Mouse (Mus musculus) cerebellum, adult (tissue): ENCODE measurements around the gene Coq10a.

Experiments
- ATAC-seq: cut with Nextera tagmentation; 2 replicates; pipeline ENCODE4 v1.9.2; 2017; ENCODE audit warnings: mild to moderate bottlenecking, moderate library complexity, mixed read lengths; ENCODE audit not compliant: insufficient number of reproducible peaks, low FRiP score, low TSS enrichment

Gene Coq10a

DNA sequence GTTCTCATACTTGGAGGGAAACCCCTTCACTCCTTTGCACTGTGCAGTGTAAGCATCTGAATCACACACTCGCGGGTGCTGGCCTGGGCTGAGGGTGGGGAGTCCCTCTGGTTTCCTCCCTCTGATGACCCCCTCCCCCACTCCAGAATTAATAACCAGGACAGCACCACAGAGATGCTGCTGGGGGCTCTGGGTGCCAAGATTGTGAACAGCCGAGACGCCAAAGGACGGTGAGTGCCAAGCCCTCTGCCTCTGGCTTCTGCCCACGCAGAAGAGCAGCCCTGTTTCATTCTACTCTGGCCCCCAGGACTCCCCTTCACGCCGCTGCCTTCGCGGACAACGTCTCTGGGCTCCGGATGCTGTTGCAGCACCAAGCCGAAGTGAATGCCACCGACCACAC, 20.1 kb upstream of the Coq10a start:
- no peak for ATAC-seq

- no peak for ATAC-seq
Measured at GRCm38 (mm10) chr10:128385902-128386301, 17.1 kb upstream of the Coq10a start.

DNA sequence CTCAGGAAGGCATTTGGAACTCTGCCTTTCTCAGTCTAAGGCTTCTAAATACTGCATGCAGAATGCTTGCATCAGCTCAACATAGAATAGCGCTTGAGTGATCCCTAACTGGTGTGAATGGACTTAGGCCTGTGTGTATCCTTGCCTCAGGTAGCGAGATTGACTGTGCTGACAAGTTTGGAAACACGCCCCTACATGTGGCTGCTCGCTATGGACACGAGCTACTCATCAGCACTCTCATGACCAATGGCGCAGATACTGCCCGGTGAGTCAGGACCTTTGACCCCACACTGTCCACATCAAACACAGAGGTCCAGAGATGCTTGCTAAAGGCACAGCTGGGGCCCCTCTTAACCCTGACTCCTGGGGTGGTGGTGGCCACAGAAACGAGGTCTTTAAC, 13.7 kb upstream of the Coq10a start:
- no peak for ATAC-seq

DNA sequence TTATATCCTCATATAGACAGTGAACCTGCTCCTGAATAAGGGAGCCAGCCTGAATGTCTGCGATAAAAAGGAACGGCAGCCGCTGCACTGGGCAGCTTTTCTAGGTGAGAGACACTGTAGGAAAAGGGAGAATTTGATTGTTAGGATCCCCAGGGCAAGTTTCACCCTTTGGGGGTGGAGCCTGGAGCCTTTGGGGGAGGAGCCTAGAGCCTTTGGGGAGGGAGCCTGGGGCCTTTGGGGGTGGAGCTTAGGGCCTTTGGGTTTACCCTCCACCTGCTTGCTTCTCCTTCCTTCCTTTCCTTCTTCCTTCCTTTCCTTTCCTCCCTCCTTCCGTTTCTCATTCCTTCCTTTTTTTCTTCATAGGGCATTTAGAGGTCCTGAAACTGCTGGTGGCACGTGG, 11.8 kb upstream of the Coq10a start:
- ATAC-seq = no peak

DNA sequence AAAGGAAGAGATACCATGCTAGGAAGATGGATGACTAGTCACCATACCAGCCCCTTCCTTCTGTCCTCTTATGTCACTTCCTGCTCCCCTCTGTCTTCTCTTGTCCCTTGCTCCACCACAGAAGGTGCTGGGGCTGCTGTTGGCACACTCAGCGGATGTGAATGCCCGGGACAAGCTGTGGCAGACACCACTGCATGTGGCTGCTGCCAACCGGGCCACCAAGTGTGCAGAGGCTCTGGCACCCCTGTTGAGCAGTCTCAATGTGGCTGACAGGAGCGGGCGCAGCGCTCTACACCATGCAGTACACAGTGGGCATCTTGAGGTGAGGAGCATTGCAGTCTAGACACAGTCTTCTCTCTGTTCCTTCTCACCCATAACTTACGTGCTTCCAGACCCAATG, 10.5 kb upstream of the Coq10a start:
- no peak for ATAC-seq

DNA sequence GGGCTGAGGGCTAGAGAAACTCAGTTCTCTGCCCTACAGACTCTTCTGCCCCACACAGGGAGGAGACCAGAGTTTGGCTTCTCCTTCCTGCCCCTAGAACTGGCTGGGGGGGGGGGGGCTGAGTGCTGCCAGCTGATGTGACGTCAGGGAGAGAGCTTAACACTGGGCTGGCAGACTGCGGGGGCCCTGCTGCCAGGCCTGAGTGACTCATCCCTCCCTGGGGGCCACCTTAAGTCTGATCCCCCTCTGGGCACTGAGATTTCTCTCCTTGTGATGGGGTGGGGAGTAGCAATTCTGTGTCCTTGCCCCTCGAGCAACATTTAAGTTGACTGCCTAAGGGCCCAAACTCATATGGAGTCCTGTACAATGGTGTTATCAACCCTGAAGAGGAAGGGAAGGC, 9.7 kb upstream of the Coq10a start:
- no peak for ATAC-seq

- no peak for ATAC-seq
Measured at GRCm38 (mm10) chr10:128377940-128378448, 9.2 kb upstream of the Coq10a start.

DNA sequence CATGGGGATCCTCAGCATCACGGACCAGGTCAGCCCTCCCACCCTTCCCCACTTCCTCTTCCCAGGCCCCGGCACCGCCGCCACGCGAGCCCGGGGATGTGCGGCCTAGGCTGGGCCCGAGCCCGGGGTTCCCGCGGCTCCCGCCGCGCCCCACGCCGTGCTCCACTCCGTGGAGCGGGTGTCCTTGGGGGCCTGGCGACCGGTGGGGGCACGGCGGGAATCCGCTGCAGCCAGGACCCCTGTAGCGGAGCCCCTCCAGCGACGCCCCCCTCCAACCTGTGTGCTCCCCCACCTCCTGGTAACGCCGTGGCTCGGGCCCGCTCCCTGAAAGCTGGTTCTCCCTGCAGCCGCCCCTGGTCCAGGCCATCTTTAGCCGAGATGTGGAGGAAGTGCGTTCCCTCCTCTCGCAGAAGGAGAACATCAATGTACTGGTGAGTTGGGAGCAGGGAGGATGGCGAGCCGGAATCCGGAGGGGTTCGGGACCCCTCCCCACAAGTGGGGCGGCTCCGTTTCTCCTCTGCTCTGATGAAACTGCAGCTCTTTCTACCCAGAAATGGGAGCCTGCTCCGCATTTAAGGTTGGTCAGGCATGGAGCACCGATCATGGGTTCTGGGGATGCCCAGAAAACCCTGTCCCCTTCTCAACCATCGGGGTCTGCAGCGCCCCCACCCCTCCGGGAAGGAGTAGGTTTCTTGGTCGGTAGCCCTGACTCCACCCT, 8.6 kb upstream of the Coq10a start:
- ATAC-seq = peak; percentile 15; the same call in 1 of the 2 replicates

GRCm38 (mm10) chr10:128376455-128377211, 7.8 kb upstream of the Coq10a start, which contains the start of gene Ankrd52:
Gene Ankrd52, plus strand, starts transcription at chr10:128377115.
- ATAC-seq = peak; percentile 72

- ATAC-seq = no peak
Measured at GRCm38 (mm10) chr10:128376099-128376454, 7.3 kb upstream of the Coq10a start.

GRCm38 (mm10) chr10:128374393-128374792, 5.6 kb upstream of the Coq10a start:
- no peak for ATAC-seq

DNA sequence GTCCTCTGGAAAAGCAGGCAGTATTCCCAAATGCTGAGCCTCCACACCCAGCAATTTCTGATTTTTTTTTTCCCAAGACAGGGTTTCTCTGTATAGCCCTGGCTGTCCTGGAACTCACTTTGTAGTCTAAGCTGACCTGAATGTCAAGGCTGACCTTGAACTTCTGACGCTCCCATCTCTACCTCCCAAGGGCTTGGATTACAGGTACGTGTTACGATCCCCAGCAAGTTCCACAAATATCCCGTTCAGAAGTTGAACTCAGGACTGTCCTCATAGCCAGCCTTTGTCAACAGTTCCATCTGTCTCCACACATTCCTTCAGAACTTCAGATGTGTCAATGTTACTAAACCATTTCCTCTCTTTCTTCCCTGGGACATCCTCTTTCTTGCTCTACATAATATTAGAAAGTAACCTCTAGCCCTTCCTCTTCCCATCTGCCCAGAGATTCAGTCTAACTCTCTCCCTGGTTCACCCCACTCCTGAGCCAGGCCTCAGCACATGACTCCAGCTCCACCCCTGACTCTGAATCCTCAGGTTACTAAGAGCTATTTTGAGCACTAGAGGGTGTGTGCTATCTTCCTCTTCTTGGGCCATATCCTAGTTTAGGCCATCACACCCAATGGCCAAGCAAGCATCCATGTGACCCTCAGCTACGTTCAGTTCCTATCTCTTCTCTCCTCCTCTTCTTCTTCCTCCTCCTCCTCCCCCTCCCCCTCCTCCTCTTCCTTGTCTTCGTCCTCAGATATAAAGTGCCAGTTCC, 4.4 kb upstream of the Coq10a start:
- ATAC-seq = no peak

- ATAC-seq = no peak
Measured at GRCm38 (mm10) chr10:128372142-128372541, 3.3 kb upstream of the Coq10a start.

DNA sequence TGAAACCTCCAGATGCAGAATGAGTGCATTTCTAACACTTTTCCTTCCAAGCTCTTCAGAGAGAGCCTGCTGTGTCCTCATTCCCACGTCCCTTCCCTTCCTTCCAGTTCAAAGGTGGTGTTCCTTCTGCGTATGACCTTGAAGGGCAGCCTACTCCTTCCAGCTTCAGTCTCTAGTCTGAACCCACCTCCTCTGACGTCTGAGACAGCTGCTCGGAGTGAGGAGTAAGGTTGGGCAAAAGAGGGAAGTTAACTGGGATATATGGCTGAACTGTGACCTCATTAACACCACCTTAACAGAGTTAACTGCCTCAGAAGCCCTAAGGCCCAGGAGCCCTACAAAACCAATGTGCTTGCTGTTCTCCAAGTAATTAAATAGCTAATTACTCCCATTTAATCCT, 1.8 kb upstream of the Coq10a start:
- no peak for ATAC-seq

GRCm38 (mm10) chr10:128370021-128370420, 1.2 kb upstream of the Coq10a start:
- no peak for ATAC-seq

DNA sequence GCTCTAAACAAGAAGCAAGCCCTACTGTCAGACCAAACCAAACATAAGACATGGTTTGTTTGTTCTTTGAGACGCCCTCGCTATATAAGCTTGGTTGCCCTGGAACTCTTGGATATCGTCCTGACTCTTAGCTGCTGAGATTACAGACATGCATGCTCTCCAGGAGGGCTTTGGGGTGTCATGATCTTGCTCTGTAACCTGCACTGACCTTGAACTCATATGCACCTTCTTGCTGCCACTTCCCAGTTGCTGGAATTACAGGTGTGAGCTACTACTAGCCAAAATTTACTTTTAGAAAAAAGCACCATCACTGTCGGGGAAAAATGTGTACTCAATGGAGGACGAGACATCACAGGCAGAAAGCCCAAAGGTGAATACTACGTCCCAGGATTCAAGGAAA, 802 bp upstream of the Coq10a start:
- ATAC-seq = no peak

DNA sequence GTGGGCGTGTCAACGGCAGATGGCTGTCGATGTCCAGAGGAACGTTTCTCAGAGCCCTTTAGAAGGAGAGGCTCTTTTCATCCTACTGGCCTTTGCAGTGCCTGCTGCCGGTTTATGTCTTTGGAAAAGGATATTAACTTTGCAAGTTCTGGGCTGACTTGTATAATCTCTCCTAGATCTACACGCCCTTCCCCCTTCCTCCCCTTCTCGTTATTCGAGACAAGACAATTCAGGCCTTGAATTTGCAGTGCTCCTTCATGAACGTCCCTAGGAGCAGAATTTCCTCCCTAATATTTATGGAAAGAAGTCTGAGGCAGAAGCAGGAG, 384 bp upstream of the Coq10a start:
- ATAC-seq = no peak

DNA sequence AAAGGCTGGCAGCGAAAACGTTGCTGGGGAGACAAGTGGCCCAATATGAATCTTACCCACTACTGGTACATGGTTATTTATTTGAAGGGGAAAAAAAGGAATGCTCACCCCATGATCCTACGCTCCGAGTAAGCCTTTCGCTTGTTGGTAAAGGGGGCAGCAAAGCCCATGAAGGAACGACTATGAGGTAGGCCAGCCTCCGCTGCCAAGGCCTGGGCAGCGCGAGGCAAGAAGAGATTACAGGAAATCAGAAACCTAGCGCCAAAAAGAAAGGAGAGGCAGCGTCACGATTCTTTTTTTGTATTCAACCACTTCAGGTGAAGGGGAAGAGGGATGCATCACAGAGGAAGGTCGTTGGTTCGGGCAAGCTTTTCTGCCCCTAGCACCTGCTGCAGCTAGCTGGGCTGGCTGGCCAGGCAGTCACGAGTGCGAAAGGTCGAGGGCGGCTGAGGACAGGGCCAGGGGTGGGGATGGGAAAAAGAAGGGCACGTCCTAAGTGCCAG, 847 bp downstream of the Coq10a start:
- no peak for ATAC-seq

DNA sequence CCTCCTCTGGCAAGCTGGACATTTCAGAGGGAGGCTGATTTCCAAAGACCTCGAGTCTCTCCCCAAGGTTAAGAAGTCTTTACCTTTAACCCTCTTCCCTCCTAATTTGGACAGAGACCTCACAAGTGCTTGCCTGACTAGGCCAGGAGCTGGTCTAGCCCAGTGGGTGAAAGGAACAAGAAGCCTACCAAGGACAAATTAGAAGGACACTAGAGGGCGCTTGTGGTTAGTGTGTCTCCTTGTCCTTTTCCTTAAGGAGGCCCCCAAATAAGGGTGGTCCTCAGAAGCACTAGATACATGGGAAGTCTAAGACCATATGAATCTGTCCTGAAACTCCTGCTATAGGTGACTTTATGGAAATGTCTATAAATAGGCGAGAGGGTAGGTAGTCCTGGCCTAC, 6.2 kb downstream of the Coq10a start:
- ATAC-seq = no peak

DNA sequence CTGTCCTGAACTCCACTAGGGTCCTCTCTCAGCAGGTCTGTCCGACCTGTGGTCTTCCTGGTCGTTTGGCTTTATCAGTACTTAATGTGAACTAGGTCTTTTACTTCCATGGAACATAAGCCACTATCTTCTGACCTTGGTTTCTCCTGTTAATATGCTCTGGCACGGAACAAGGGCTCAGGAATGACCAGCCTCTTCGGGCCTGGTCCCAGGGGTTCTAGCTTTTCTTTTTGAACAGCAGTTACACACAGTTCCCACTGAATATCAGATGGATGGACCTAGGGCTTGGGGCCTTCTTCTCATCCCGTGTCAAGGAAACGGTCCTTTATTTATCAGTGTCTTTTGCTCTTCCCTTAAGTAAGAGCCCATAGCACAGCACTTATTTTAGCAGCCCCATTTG, 7.0 kb downstream of the Coq10a start:
- no peak for ATAC-seq

DNA sequence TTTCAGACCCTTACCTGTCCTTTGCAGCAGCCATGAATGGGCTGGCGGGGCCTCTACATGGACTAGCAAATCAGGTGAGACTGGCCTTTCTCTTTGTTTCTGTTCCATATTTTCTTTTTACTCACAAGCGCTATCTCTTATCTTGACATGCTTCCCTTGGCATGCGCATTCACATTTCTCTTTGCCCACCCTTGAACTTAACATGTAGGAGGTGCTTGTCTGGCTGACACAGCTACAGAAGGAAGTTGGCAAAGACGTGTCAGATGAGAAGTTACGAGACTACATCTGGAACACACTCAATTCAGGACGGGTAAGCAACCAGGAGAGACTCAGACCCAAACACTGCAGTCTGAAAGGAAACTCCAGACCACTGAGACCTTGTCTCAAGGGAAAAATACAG, 9.6 kb downstream of the Coq10a start:
- no peak for ATAC-seq
